Mouse (Mus musculus) heart, embryonic 12.5 days (tissue): Measurements from ENCODE around the gene Slc25a12. TPM values are rescaled to one million over a fixed set of nuclear protein-coding genes. Genes with fewer than 3 reads are reported as not detected.

Source experiments
- ATAC-seq: fragments of 200-750 bp; cut with Nextera tagmentation; 2 replicates; pipeline ENCODE4 v1.8.0; 2017; ENCODE audit warnings: moderate TSS enrichment, moderate library complexity; ENCODE audit not compliant: insufficient number of reproducible peaks, low FRiP score
- H3K27ac ChIP-seq: fragments of 300-500 bp; sonication (generic); 2 replicates; pipeline ENCODE4 v1.5.1; 2016; ENCODE audit warnings: mild to moderate bottlenecking, moderate library complexity; ENCODE audit not compliant: poor library complexity, severe bottlenecking
- H3K27me3 ChIP-seq: fragments of 300-500 bp; sonication (generic); replicated peaks from 2 replicates; pipeline ENCODE4 v1.6.1; 2016; ENCODE audit warnings: mild to moderate bottlenecking, moderate library complexity
- H3K36me3 ChIP-seq: fragments of 300-500 bp; sonication (generic); 2 replicates; pipeline ENCODE4 v1.6.1; 2016; ENCODE audit warnings: mild to moderate bottlenecking, moderate library complexity
- H3K4me1 ChIP-seq: fragments of 300-500 bp; sonication (generic); replicated peaks from 2 replicates; pipeline ENCODE4 v1.6.1; 2016; ENCODE audit warnings: mild to moderate bottlenecking
- H3K4me2 ChIP-seq: fragments of 300-500 bp; sonication (generic); 2 replicates; pipeline ENCODE4 v1.6.1; 2016; ENCODE audit warnings: mild to moderate bottlenecking, moderate library complexity
- H3K4me3 ChIP-seq: fragments of 300-500 bp; sonication (generic); 2 replicates; pipeline ENCODE4 v1.5.1; 2016; ENCODE audit warnings: mild to moderate bottlenecking
- H3K9ac ChIP-seq: fragments of 300-500 bp; sonication (generic); 2 replicates; pipeline ENCODE4 v1.6.1; 2016; ENCODE audit warnings: mild to moderate bottlenecking, moderate library complexity
- H3K9me3 ChIP-seq: fragments of 300-500 bp; sonication (generic); replicated peaks from 2 replicates; pipeline ENCODE4 v1.6.1; 2016; ENCODE audit warnings: mild to moderate bottlenecking, moderate library complexity
- WGBS: fragments of 180-500 bp; shearing (Covaris S2); methylation state at CpG from one replicate; pipeline ENCODE4 v1.1.7; 2016; 5-methylcytosine and 5-hydroxymethylcytosine counted together
- polyA plus RNA-seq: library from polyadenylated mRNA; unstranded; fragments of >200 nt; fragmentation: Nextera tagmentation; extraction: Ambion mirVana; gene quantifications from 2 replicates; pipeline ENCODE4 v1.2.1, GENCODE M21; 2016

The Slc25a12 gene
- polyA plus RNA-seq, 1 experiment from 2014 or later: 92.1 TPM

- WGBS: 86% methylated on average over 5 of the region's 5 CpGs
- Histone ChIP-seq H3K4me3 (no peak overlapping the region), H3K9ac (no peak overlapping the region), H3K36me3 (peaks cover 38% of the 10 kb centered on the region), H3K27ac (no peak overlapping the region), H3K4me1 (no peaks in the 10 kb centered on the region), H3K4me2 (no peak overlapping the region), H3K9me3 (no peaks in the 10 kb centered on the region), H3K27me3 (no peaks in the 10 kb centered on the region)
- ATAC-seq: no peak
Measured at GRCm38 (mm10) chr2:71246096-71246495, 121.5 kb downstream of the Slc25a12 start.

GRCm38 (mm10) chr2:71245416-71245815, 122.1 kb downstream of the Slc25a12 start:
- H3K27me3 ChIP-seq: no peaks in the 10 kb centered on the region
- 86% methylated on average over 3 of the region's 3 CpGs for WGBS
- H3K36me3 ChIP-seq: peaks cover 36% of the 10 kb centered on the region
- H3K4me2 ChIP-seq: no peak overlapping the region
- no peak for ATAC-seq
- H3K9me3 ChIP-seq: no peaks in the 10 kb centered on the region
- H3K27ac ChIP-seq: no peak overlapping the region
- H3K4me1 ChIP-seq: no peaks in the 10 kb centered on the region
- no peak overlapping the region for H3K4me3 ChIP-seq
- H3K9ac ChIP-seq: no peak overlapping the region

GRCm38 (mm10) chr2:71244807-71245206, 122.7 kb downstream of the Slc25a12 start:
- Histone ChIP-seq H3K27me3 (no peaks in the 10 kb centered on the region), H3K4me1 (no peaks in the 10 kb centered on the region), H3K27ac (no peak overlapping the region), H3K4me3 (no peak overlapping the region), H3K9ac (no peak overlapping the region), H3K36me3 (peaks cover 35% of the 10 kb centered on the region), H3K4me2 (no peak overlapping the region), H3K9me3 (no peaks in the 10 kb centered on the region)
- no peak for ATAC-seq
- 92% methylated on average over 7 of the region's 7 CpGs for WGBS

- Histone ChIP-seq H3K27ac (no peak overlapping the region), H3K9me3 (no peaks in the 10 kb centered on the region), H3K27me3 (no peaks in the 10 kb centered on the region), H3K4me2 (no peak overlapping the region), H3K36me3 (peaks cover 36% of the 10 kb centered on the region), H3K4me3 (no peak overlapping the region), H3K9ac (no peak overlapping the region), H3K4me1 (no peaks in the 10 kb centered on the region)
- no peak for ATAC-seq
- 84% methylated on average over 9 of the region's 9 CpGs for WGBS
Measured at GRCm38 (mm10) chr2:71243058-71243672, 124.4 kb downstream of the Slc25a12 start.

- H3K4me3 ChIP-seq: no peak overlapping the region
- ATAC-seq: no peak
- H3K4me1 ChIP-seq: no peaks in the 10 kb centered on the region
- H3K27me3 ChIP-seq: no peaks in the 10 kb centered on the region
- H3K9me3 ChIP-seq: no peaks in the 10 kb centered on the region
- peaks cover 37% of the 10 kb centered on the region for H3K36me3 ChIP-seq
- no peak overlapping the region for H3K9ac ChIP-seq
- WGBS: 87% methylated on average over 3 of the region's 3 CpGs
- H3K27ac ChIP-seq: no peak overlapping the region
- no peak overlapping the region for H3K4me2 ChIP-seq
Measured at GRCm38 (mm10) chr2:71242180-71242579, 125.4 kb downstream of the Slc25a12 start.

GRCm38 (mm10) chr2:71241505-71241904, 126.0 kb downstream of the Slc25a12 start:
- no peak overlapping the region for H3K9ac ChIP-seq
- no peak for ATAC-seq
- H3K4me1 ChIP-seq: no peaks in the 10 kb centered on the region
- H3K4me2 ChIP-seq: no peak overlapping the region
- H3K9me3 ChIP-seq: no peaks in the 10 kb centered on the region
- H3K27ac ChIP-seq: no peak overlapping the region
- H3K27me3 ChIP-seq: no peaks in the 10 kb centered on the region
- 94% methylated on average over 2 of the region's 2 CpGs for WGBS
- H3K4me3 ChIP-seq: no peak overlapping the region
- H3K36me3 ChIP-seq: peaks cover 38% of the 10 kb centered on the region

- no peak for ATAC-seq
- Histone ChIP-seq H3K9me3 (no peaks in the 10 kb centered on the region), H3K4me3 (no peak overlapping the region), H3K27me3 (no peaks in the 10 kb centered on the region), H3K9ac (no peak overlapping the region), H3K36me3 (peaks cover 35% of the 10 kb centered on the region), H3K27ac (no peak overlapping the region), H3K4me2 (no peak overlapping the region), H3K4me1 (no peaks in the 10 kb centered on the region; the same call in 1 of the 2 replicates)
- WGBS: 91% methylated on average over 6 of the region's 6 CpGs
Measured at GRCm38 (mm10) chr2:71236009-71236408, 131.5 kb downstream of the Slc25a12 start.

- no peak for ATAC-seq
- Histone ChIP-seq H3K9me3 (no peaks in the 10 kb centered on the region), H3K4me3 (no peak overlapping the region), H3K9ac (no peak overlapping the region), H3K27ac (no peak overlapping the region), H3K27me3 (no peaks in the 10 kb centered on the region), H3K4me2 (no peak overlapping the region), H3K36me3 (peaks cover 31% of the 10 kb centered on the region), H3K4me1 (no peaks in the 10 kb centered on the region; the same call in 1 of the 2 replicates)
- 90% methylated on average over 4 of the region's 4 CpGs for WGBS
Measured at GRCm38 (mm10) chr2:71235420-71235819, 132.1 kb downstream of the Slc25a12 start.

GRCm38 (mm10) chr2:71232976-71233375, 134.6 kb downstream of the Slc25a12 start:
- Histone ChIP-seq H3K4me2 (no peak overlapping the region), H3K27ac (no peak overlapping the region), H3K36me3 (peaks cover 31% of the 10 kb centered on the region), H3K9me3 (no peaks in the 10 kb centered on the region), H3K4me1 (no peaks in the 10 kb centered on the region; the same call in 1 of the 2 replicates), H3K9ac (no peak overlapping the region), H3K4me3 (no peak overlapping the region), H3K27me3 (no peaks in the 10 kb centered on the region)
- WGBS: 85% methylated on average over 2 of the region's 2 CpGs
- ATAC-seq: no peak

GRCm38 (mm10) chr2:71231951-71232350, 135.6 kb downstream of the Slc25a12 start:
- 77% methylated on average over 5 of the region's 5 CpGs for WGBS
- peaks cover 28% of the 10 kb centered on the region for H3K36me3 ChIP-seq
- ATAC-seq: no peak

GRCm38 (mm10) chr2:71229603-71230002, 137.9 kb downstream of the Slc25a12 start:
- no peaks in the 10 kb centered on the region; the same call in 1 of the 2 replicates for H3K4me1 ChIP-seq
- no peaks in the 10 kb centered on the region for H3K9me3 ChIP-seq
- H3K36me3 ChIP-seq: peaks cover 22% of the 10 kb centered on the region
- no peaks in the 10 kb centered on the region for H3K27me3 ChIP-seq
- H3K9ac ChIP-seq: no peak overlapping the region
- H3K4me3 ChIP-seq: no peak overlapping the region
- H3K4me2 ChIP-seq: no peak overlapping the region
- 95% methylated on average over 1 of the region's 1 CpGs for WGBS
- no peak overlapping the region for H3K27ac ChIP-seq
- no peak for ATAC-seq

More at GRCm38 (mm10) chr2:71231951-71232350, 135.6 kb downstream of the Slc25a12 start:
- Histone ChIP-seq H3K27ac (no peak overlapping the region), H3K9me3 (no peaks in the 10 kb centered on the region), H3K9ac (no peak overlapping the region), H3K4me1 (no peaks in the 10 kb centered on the region; the same call in 1 of the 2 replicates), H3K4me3 (no peak overlapping the region), H3K27me3 (no peaks in the 10 kb centered on the region), H3K4me2 (no peak overlapping the region)

- WGBS: 65% methylated on average over 1 of the region's 1 CpGs
- Histone ChIP-seq H3K27ac (no peak overlapping the region), H3K4me3 (no peak overlapping the region), H3K4me1 (no peaks in the 10 kb centered on the region), H3K9me3 (no peaks in the 10 kb centered on the region), H3K4me2 (no peak overlapping the region), H3K36me3 (peaks cover 38% of the 10 kb centered on the region), H3K9ac (no peak overlapping the region), H3K27me3 (no peaks in the 10 kb centered on the region)
- ATAC-seq: no peak
Measured at GRCm38 (mm10) chr2:71227398-71227797, 140.2 kb downstream of the Slc25a12 start.
